Mouse (Mus musculus) stomach, embryonic 14.5 days (tissue): ENCODE results near the gene Trafd1. TPM values are rescaled to one million over a fixed set of nuclear protein-coding genes. Genes with fewer than 3 reads are reported as not detected.
"Not testable (repeated sequence)": the region's sequence is repeated elsewhere in the genome, so short reads cannot be mapped to it uniquely, and the experiment has no call there.

Source experiments
- ATAC-seq: fragments of 200-750 bp; cut with Nextera tagmentation; 2 replicates; pipeline ENCODE4 v1.8.0; 2017; ENCODE audit warnings: low read depth, moderate TSS enrichment; ENCODE audit not compliant: insufficient number of reproducible peaks, insufficient read depth, low FRiP score
- H3K27ac ChIP-seq: fragments of 300-500 bp; sonication (generic); 2 replicates; pipeline ENCODE4 v1.5.1; 2014; ENCODE audit warnings: mild to moderate bottlenecking, low read length, moderate library complexity, mixed read lengths
- H3K27me3 ChIP-seq: fragments of 300-500 bp; sonication (generic); 2 replicates; pipeline ENCODE4 v1.6.1; 2014; ENCODE audit warnings: low read length, control low read depth, mixed read lengths; ENCODE audit not compliant: control insufficient read depth, insufficient read depth
- H3K36me3 ChIP-seq: fragments of 300-500 bp; sonication (generic); 2 replicates; pipeline ENCODE4 v1.6.1; 2014; ENCODE audit warnings: mild to moderate bottlenecking, control low read depth, low read length, moderate library complexity, mixed read lengths; ENCODE audit not compliant: control insufficient read depth, insufficient read depth
- H3K4me1 ChIP-seq: fragments of 300-500 bp; sonication (generic); 2 replicates; pipeline ENCODE4 v1.6.1; 2014; ENCODE audit warnings: low read length, control low read depth, mixed read lengths; ENCODE audit not compliant: control insufficient read depth, insufficient read depth
- H3K4me2 ChIP-seq: fragments of 300-500 bp; sonication (generic); replicated peaks from 2 replicates; pipeline ENCODE4 v1.6.1; 2014; ENCODE audit warnings: low read depth, low read length, control low read depth
- H3K4me3 ChIP-seq: fragments of 300-500 bp; sonication (generic); 2 replicates; pipeline ENCODE4 v1.5.1; 2014; ENCODE audit warnings: low read depth, low read length, control low read depth
- H3K9ac ChIP-seq: fragments of 300-500 bp; sonication (generic); replicated peaks from 2 replicates; pipeline ENCODE4 v1.6.1; 2014; ENCODE audit warnings: low read depth, mild to moderate bottlenecking, control low read depth, low read length, moderate library complexity, mixed read lengths
- H3K9me3 ChIP-seq: fragments of 300-500 bp; sonication (generic); 2 replicates; pipeline ENCODE4 v1.6.1; 2016; ENCODE audit warnings: low read depth, low read length, control low read depth; ENCODE audit not compliant: control insufficient read depth
- WGBS: fragments of 180-500 bp; shearing (Covaris S2); extraction: QIAGEN DNeasy Blood & Tissue Kit; methylation state at CpG from one replicate; pipeline ENCODE4 v1.1.7; 2014; 5-methylcytosine and 5-hydroxymethylcytosine counted together
- polyA plus RNA-seq: library from polyadenylated mRNA; unstranded; fragments of >200 nt; fragmentation: Nextera tagmentation; extraction: Ambion mirVana; gene quantifications from 2 replicates; pipeline ENCODE4 v1.2.1, GENCODE M21; 2014

Gene Trafd1
- polyA plus RNA-seq, 1 experiment from 2014 or later, result 78.2 TPM

DNA sequence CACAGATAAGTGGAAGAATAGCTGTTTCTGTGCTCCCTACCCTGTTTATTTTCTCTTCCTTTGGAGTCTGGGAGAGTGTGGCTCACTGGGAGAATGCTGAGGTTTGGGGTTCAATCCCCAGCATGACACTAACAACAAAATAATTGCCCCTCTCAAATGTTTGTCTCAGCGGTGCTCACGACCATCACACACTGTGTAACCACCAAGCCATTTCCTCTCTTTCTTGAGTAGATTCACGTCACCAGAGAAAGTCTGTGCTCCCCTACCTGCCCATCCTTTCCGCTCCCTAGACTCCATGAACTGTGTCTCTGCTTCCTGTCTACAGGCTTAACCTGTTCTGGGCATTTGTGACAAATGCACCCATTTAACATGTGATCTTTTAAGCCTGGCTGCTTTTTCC, 50.0 kb downstream of the Trafd1 start:
- Histone ChIP-seq H3K4me2 (no peak overlapping the region), H3K27me3 (no peaks in the 10 kb centered on the region), H3K9me3 (no peaks in the 10 kb centered on the region), H3K9ac (no peak overlapping the region), H3K4me3 (no peak overlapping the region), H3K27ac (no peak overlapping the region), H3K36me3 (peaks cover 70% of the 10 kb centered on the region), H3K4me1 (no peaks in the 10 kb centered on the region)
- ATAC-seq, result no peak
- 91% methylated on average over 4 of the region's 4 CpGs for WGBS

DNA sequence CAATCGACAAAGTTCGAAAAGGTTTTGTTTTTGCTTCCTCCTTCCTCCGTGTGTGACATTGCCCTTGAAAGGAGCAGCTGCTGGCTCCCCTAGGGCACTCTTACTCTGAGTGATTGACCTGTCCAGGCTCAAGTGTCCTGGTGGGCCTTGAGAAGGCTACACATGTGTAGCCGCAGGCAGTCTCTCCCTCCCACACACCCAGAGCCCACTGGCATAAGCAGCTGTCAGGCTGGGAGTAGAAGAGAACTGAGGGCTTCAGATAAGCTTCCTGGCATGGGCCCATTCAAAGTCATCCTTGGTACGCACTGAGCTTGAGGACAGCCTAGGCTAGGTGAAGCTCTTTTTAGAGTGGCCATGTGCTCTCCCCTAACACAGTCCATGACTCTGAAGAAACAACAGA, 51.0 kb downstream of the Trafd1 start:
- Histone ChIP-seq H3K36me3 (peaks cover 72% of the 10 kb centered on the region), H3K4me2 (no peak overlapping the region), H3K4me1 (no peaks in the 10 kb centered on the region), H3K27me3 (no peaks in the 10 kb centered on the region), H3K4me3 (no peak overlapping the region), H3K9me3 (no peaks in the 10 kb centered on the region), H3K27ac (no peak overlapping the region), H3K9ac (no peak overlapping the region)
- WGBS, result 90% methylated on average over 5 of the region's 5 CpGs
- ATAC-seq, result no peak

DNA sequence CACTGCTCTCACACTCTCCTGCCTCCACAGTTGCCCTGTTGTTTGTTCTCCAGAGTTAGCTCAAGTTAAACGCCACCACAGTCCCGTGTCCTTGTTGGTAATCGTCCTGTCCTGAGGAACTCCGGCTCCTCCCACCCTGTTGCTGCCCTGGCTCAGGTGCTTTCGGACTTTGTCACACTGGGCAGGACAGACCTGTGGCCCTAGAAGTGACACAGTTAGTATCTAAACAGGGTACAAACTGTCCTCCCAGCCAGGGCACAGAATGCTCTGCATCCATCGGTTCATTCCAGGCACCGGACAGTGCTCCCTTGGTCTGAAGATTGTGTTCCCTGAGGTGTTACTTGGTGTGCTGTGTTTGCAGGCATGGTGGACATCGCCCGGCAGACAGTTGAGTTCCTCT, 51.5 kb downstream of the Trafd1 start:
- 95% methylated on average over 9 of the region's 9 CpGs for WGBS

DNA sequence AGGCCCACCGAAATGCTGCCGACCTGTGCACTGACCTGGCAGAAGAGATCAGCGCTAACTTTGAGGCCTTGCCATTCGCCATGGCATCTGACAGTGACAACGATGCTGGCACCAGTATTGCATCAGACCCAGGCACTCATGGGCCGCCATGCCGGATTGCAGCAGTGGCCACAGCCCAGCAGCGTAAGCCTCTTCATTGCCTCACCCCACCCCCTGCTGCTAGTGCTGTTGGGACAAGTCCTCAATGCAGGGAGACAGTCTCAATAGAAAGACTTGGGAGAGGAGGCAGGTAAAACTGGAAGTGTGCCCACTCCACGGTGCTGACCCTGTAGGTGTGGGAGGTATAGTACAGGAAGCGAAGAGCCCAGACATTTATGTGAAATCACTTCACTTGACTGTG, 53.7 kb downstream of the Trafd1 start:
- Histone ChIP-seq H3K9me3 (no peaks in the 10 kb centered on the region), H3K4me1 (no peaks in the 10 kb centered on the region), H3K27me3 (no peaks in the 10 kb centered on the region), H3K27ac (no peak overlapping the region), H3K36me3 (peaks cover 66% of the 10 kb centered on the region), H3K4me3 (no peak overlapping the region), H3K4me2 (no peak overlapping the region), H3K9ac (no peak overlapping the region)
- ATAC-seq, result no peak
- 95% methylated on average over 10 of the region's 10 CpGs for WGBS

More for the DNA sequence above, 51.5 kb downstream of the Trafd1 start:
- Histone ChIP-seq H3K4me1 (no peaks in the 10 kb centered on the region), H3K9ac (no peak overlapping the region), H3K27ac (no peak overlapping the region), H3K27me3 (no peaks in the 10 kb centered on the region), H3K4me2 (no peak overlapping the region), H3K36me3 (peaks cover 74% of the 10 kb centered on the region), H3K9me3 (no peaks in the 10 kb centered on the region), H3K4me3 (no peak overlapping the region)
- ATAC-seq, result no peak

- H3K9ac ChIP-seq, H3K4me2 ChIP-seq, H3K27me3 ChIP-seq, H3K9me3 ChIP-seq, H3K4me1 ChIP-seq: not testable (repeated sequence)
- Histone ChIP-seq H3K36me3 (peaks cover 72% of the 10 kb centered on the region), H3K4me3 (peak overlapping the region; percentile 9; the same call in 1 of the 2 replicates), H3K27ac (peak overlapping the region; percentile 48; the same call in 1 of the 2 replicates)
- WGBS, result 77% methylated on average over 8 of the region's 19 CpGs
- 0 out of 2 replicates have a peak, but pooled peaks have one; percentile 63 for ATAC-seq
Measured at GRCm38 (mm10) chr5:121330154-121330816, 55.1 kb downstream of the Trafd1 start.

GRCm38 (mm10) chr5:121329333-121330058, 55.9 kb downstream of the Trafd1 start:
- H3K4me1 ChIP-seq, result no peaks in the 10 kb centered on the region
- no peaks in the 10 kb centered on the region for H3K9me3 ChIP-seq
- no peaks in the 10 kb centered on the region for H3K27me3 ChIP-seq
- H3K9ac ChIP-seq, result no peak overlapping the region; the same call in 1 of the 2 replicates
- H3K4me2 ChIP-seq, result peak overlapping the region; percentile 28
- H3K36me3 ChIP-seq, result peaks cover 68% of the 10 kb centered on the region
- no peak for ATAC-seq
- peak overlapping the region; percentile 9; the same call in 1 of the 2 replicates for H3K4me3 ChIP-seq
- WGBS, result 76% methylated on average over 11 of the region's 11 CpGs
- H3K27ac ChIP-seq, result peak overlapping the region; percentile 44; the same call in 1 of the 2 replicates

- no peaks in the 10 kb centered on the region for H3K27me3 ChIP-seq
- WGBS, result 88% methylated on average over 14 of the region's 14 CpGs
Measured at GRCm38 (mm10) chr5:121326079-121326805, 59.2 kb downstream of the Trafd1 start.

More at GRCm38 (mm10) chr5:121326079-121326805, 59.2 kb downstream of the Trafd1 start:
- Histone ChIP-seq H3K9ac (no peak overlapping the region), H3K4me3 (no peak overlapping the region), H3K4me2 (no peak overlapping the region), H3K4me1 (no peaks in the 10 kb centered on the region), H3K9me3 (no peaks in the 10 kb centered on the region), H3K27ac (no peak overlapping the region), H3K36me3 (peaks cover 65% of the 10 kb centered on the region)
- 0 out of 2 replicates have a peak, but pooled peaks have one; percentile 14 for ATAC-seq
